Mouse (Mus musculus) forebrain, postnatal 0 days (tissue): ENCODE measurements around the gene Rnf19b. TPM values are rescaled to one million over a fixed set of nuclear protein-coding genes. Genes with fewer than 3 reads are reported as not detected.

Experiments used
- ATAC-seq: fragments of 200-750 bp; cut with Nextera tagmentation; 2 replicates; pipeline ENCODE4 v1.8.0; 2017; ENCODE audit warnings: mild to moderate bottlenecking, moderate library complexity
- DNase-seq: peaks from one replicate; pipeline ENCODE4 v3.0.0-alpha.2; 2015
- H3K27ac ChIP-seq: fragments of 300-500 bp; sonication (generic); 2 replicates; pipeline ENCODE4 v1.5.1; 2014; ENCODE audit warnings: low read depth, mild to moderate bottlenecking, antibody characterized with exemption, low read length, moderate library complexity, mixed read lengths
- H3K27me3 ChIP-seq: fragments of 300-500 bp; sonication (generic); 2 replicates; pipeline ENCODE4 v1.6.1; 2014; ENCODE audit warnings: mild to moderate bottlenecking, low read length, mixed read lengths; ENCODE audit not compliant: insufficient read depth
- H3K36me3 ChIP-seq: fragments of 300-500 bp; sonication (generic); 2 replicates; pipeline ENCODE4 v1.6.1; 2014; ENCODE audit warnings: mild to moderate bottlenecking, moderate library complexity; ENCODE audit not compliant: insufficient read depth
- H3K4me1 ChIP-seq: fragments of 300-500 bp; sonication (generic); 2 replicates; pipeline ENCODE4 v1.6.1; 2014; ENCODE audit warnings: antibody characterized with exemption; ENCODE audit not compliant: insufficient read depth
- H3K4me2 ChIP-seq: fragments of 300-500 bp; sonication (generic); 2 replicates; pipeline ENCODE4 v1.6.1; 2014; ENCODE audit warnings: low read depth, mild to moderate bottlenecking, moderate library complexity
- H3K4me3 ChIP-seq: fragments of 300-500 bp; sonication (generic); 2 replicates; pipeline ENCODE4 v1.5.1; 2014; ENCODE audit warnings: low read depth, low read length, mixed read lengths
- H3K9ac ChIP-seq: fragments of 300-500 bp; sonication (generic); 2 replicates; pipeline ENCODE4 v1.6.1; 2014; ENCODE audit warnings: mild to moderate bottlenecking
- H3K9me3 ChIP-seq: fragments of 300-500 bp; sonication (generic); 2 replicates; pipeline ENCODE4 v1.6.1; 2016; ENCODE audit warnings: low read length
- CTCF ChIP-seq: sonication (generic); IDR thresholded peaks from 2 replicates; pipeline ENCODE4 v1.5.1; 2016; ENCODE audit warnings: antibody characterized with exemption, control low read depth, low read depth
- WGBS: fragments of 180-500 bp; shearing (Covaris S2); extraction: QIAGEN DNeasy Blood & Tissue Kit; methylation state at CpG from one replicate; pipeline ENCODE4 v1.1.7; 2014; 5-methylcytosine and 5-hydroxymethylcytosine counted together
- polyA plus RNA-seq: library from polyadenylated mRNA; unstranded; fragments of >200 nt; fragmentation: Nextera tagmentation; extraction: Ambion mirVana; gene quantifications from 2 replicates; pipeline ENCODE4 v1.2.1, GENCODE M21; 2015
- total RNA-seq: library from RNA; depleted of rRNA; stranded (reverse); fragments of >200 nt; gene quantifications from 2 replicates; pipeline ENCODE4 v1.2.3, GENCODE M21; 2014

The Rnf19b gene
- total and polyA plus RNA-seq, 2 experiments from 2014 or later, result 31.1 to 135 TPM

DNA sequence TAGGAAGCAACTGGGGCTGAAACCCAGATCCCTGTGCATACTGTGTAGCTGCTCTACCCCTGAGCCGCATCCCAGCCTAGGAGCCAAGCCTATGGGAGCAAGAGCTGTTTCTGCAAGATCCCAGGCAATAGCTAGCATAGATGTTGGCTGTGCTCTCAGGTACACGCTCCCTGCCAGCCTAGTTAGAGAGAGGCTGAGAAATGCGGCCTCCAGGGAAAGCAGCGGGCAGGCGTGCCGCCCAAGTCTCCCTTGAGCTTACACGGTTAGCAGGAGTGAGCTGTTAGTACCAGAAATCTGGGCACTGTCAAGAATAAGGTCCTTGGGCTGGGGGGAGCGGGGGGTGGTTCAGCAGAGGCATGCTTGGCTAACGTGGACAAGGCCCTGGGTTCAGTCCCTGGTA, 26.8 kb downstream of the Rnf19b start:
- Histone ChIP-seq H3K4me2 (no peak overlapping the region), H3K4me1 (no peaks in the 10 kb centered on the region), H3K9ac (no peak overlapping the region), H3K9me3 (no peaks in the 10 kb centered on the region), H3K36me3 (peaks cover 28% of the 10 kb centered on the region), H3K4me3 (no peak overlapping the region), H3K27me3 (no peaks in the 10 kb centered on the region), H3K27ac (no peak overlapping the region)
- 87% methylated on average over 9 of the region's 9 CpGs for WGBS
- DNase-seq (no peak), ATAC-seq (no peak)
- no peak for TF ChIP-seq CTCF

DNA sequence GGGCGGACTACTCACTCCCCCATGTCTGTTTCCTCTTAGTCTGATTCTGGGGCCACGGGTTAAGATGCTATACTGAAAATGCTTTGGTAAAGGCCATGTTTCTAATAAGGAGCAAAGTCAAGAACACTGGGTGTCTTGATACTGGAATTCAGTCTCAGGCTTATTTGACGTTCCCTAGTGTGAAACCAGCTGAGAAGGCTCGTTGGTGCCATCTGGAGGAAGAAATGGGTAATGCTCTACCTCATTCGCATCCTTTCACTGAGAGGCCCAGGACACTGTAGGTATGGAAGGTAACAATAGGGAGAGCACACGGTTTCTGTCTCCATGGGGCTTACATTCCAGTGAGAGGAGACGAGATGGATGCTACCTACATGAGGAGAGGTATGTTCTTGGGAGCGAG, 28.0 kb downstream of the Rnf19b start:
- peak; percentile 89 for DNase-seq
- peak; percentile 76; the same call in 1 of the 2 replicates for ATAC-seq

DNA sequence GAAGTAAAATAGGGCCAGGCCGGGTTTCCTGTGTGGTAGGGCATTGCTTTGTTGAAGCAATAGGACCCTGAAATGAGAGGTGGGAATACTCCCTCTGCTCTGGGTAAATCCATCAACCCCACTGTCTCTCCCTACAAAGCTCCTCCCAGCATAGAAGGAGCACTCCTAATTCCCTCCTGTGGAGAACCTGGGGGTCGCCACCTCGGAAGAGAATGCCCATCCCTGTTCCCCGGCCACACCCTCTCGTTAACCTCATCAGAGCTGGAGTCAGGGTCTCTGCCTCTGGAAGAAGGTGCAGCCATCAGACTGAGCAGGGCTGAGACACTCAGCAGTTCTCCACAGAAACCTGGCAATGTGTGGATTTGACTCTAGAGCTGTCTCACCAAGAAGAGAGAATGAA, 29.8 kb downstream of the Rnf19b start:
- Histone ChIP-seq H3K4me3 (no peak overlapping the region), H3K9ac (no peak overlapping the region), H3K4me2 (no peak overlapping the region), H3K27me3 (no peaks in the 10 kb centered on the region), H3K27ac (no peak overlapping the region), H3K36me3 (peaks cover 16% of the 10 kb centered on the region), H3K9me3 (no peaks in the 10 kb centered on the region), H3K4me1 (no peaks in the 10 kb centered on the region)
- WGBS, result 49% methylated on average over 5 of the region's 5 CpGs
- DNase-seq (no peak), ATAC-seq (no peak)
- no peak for TF ChIP-seq CTCF

More for the DNA sequence above, 28.0 kb downstream of the Rnf19b start:
- H3K4me3 ChIP-seq, result no peak overlapping the region
- H3K9ac ChIP-seq, result no peak overlapping the region
- H3K9me3 ChIP-seq, result no peaks in the 10 kb centered on the region
- no peaks in the 10 kb centered on the region for H3K27me3 ChIP-seq
- 27% methylated on average over 8 of the region's 8 CpGs for WGBS
- peak; percentile 94 for TF ChIP-seq CTCF
- H3K4me2 ChIP-seq, result no peak overlapping the region
- H3K27ac ChIP-seq, result no peak overlapping the region
- peaks cover 17% of the 10 kb centered on the region for H3K36me3 ChIP-seq
- H3K4me1 ChIP-seq, result no peaks in the 10 kb centered on the region

DNA sequence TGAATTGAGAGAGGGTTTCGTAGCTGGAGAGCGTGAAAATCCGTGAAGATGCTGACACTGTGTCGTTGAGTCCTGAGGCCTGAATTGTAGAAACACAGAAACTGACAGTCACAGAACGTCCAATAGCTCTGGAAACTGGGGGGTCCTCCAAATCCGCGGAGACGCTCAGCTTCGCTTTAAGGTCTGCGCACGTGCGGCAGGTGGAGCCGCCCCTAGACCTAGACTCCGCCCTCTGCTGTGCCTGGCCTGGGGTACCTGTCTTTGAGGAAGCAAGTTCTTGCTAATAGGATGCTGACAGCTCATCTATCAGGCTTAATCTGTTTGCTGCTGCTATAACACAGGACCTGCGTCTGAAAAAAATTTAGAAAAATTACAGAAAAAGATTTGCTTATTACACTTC, 37.2 kb downstream of the Rnf19b start:
- Histone ChIP-seq H3K9ac (no peak overlapping the region), H3K27me3 (no peaks in the 10 kb centered on the region), H3K4me2 (no peak overlapping the region), H3K4me3 (no peak overlapping the region), H3K27ac (no peak overlapping the region), H3K4me1 (no peaks in the 10 kb centered on the region), H3K36me3 (no peaks in the 10 kb centered on the region), H3K9me3 (no peaks in the 10 kb centered on the region)
- DNase-seq, result no peak
- ATAC-seq, result no peak
- WGBS, result 26% methylated on average over 15 of the region's 15 CpGs
- no peak for TF ChIP-seq CTCF

DNA sequence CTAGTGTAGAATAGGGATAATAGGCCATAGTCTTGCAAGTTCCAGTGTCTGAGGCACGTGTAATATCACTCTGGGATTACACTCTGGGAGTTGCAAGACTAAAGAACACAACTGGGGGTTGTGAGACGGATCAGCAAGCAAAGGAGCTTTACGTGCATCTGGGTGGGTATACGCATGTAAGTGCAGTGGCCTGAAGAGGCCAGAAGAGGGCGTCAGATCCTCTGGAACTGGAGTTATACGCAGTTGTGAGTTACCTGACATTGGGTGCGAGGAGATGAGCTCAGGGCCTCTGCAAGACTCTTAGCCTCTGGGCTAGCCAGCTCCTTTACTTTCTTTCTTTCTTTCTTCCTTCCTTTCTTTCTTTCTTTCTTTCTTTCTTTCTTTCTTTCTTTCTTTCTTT, 38.9 kb downstream of the Rnf19b start:
- no peak; the same call in 1 of the 2 replicates for TF ChIP-seq CTCF
- 76% methylated on average over 7 of the region's 7 CpGs for WGBS
- Histone ChIP-seq H3K27me3 (no peaks in the 10 kb centered on the region), H3K4me2 (no peak overlapping the region), H3K9me3 (no peaks in the 10 kb centered on the region), H3K36me3 (no peaks in the 10 kb centered on the region), H3K4me1 (no peaks in the 10 kb centered on the region), H3K27ac (no peak overlapping the region), H3K4me3 (no peak overlapping the region), H3K9ac (no peak overlapping the region)
- no peak for ATAC-seq
- no peak for DNase-seq

DNA sequence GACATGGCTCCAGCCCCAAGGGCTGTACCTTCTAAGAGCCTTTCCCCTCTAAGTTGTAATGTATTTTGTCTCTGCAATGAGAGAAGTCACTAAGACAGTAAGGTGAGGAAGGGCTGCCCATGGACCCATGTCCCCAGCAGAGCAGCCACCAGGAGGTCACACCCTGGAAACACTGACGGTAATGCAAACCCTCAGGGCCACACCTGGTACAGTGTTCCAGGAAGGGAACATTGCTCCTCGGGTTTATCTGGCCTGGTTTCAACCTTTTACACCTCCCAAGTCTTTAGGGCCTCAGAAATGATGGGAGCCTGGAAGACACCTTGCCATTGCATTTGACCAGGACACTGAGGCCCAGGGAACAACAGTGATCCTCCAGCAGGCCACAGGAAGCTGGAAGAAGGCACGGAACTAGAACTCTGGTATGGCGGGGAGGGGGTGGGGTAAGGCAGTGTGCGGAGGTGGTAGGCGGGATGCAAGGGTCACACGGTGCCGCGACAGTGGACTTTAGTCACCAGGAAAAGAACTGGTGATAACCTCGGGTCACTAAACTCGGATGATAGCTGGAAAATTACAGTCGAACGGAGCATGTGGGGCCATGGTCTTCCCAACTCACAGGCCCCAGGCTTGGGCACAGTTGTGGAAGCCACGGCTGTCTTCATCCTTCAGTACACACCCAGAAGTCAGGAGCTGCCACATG, 44.2 kb downstream of the Rnf19b start:
- no peak overlapping the region for H3K4me3 ChIP-seq
- H3K4me1 ChIP-seq, result no peaks in the 10 kb centered on the region
- no peak overlapping the region for H3K9ac ChIP-seq
- H3K9me3 ChIP-seq, result no peaks in the 10 kb centered on the region
- WGBS, result 87% methylated on average over 14 of the region's 14 CpGs
- H3K27me3 ChIP-seq, result peaks cover 13% of the 10 kb centered on the region; the same call in 1 of the 2 replicates
- ATAC-seq (no peak), DNase-seq (no peak)
- H3K4me2 ChIP-seq, result no peak overlapping the region
- no peaks in the 10 kb centered on the region for H3K36me3 ChIP-seq
- no peak for TF ChIP-seq CTCF
- H3K27ac ChIP-seq, result no peak overlapping the region

DNA sequence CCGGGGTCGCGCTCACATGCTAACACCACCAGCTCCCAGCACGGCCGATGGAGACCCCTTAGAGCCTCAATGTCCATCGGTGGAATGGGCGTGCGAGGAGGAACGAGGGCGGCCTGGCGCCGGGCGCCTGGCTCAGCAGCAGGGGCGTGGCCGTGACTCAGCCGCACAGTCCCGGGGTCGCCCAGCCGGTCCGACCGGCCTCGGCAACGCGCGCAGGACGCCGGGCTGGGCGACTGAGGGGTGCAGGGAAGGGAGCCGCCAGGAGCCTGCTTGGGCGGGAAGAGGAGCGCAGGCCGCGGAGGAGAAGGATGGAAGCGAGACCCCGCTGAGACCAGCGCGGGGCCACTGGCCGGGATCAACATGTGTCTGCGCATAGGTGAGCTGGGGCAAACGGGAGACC, 47.3 kb downstream of the Rnf19b start, which contains the start of gene Tmem54:
Gene Tmem54, plus strand, starts transcription at position 193 of the 400 bp plus-strand sequence.
- no peaks in the 10 kb centered on the region for H3K4me1 ChIP-seq
- peaks cover 13% of the 10 kb centered on the region; the same call in 1 of the 2 replicates for H3K27me3 ChIP-seq
- peak within 1 kb of the TSS; percentile 38 for H3K4me2 ChIP-seq
- no peak within 1 kb of the TSS for H3K27ac ChIP-seq
- 2% methylated on average over 40 of the region's 40 CpGs for WGBS
- no peaks in the 10 kb centered on the region for H3K9me3 ChIP-seq
- H3K36me3 ChIP-seq, result no peaks in the 10 kb centered on the region
- no peak within 1 kb of the TSS for H3K9ac ChIP-seq
- no peak for ATAC-seq
- TF ChIP-seq CTCF, result no peak
- H3K4me3 ChIP-seq, result 0 out of 2 replicates have a peak within 1 kb of the TSS, but pooled peaks have one; percentile 16
- no peak for DNase-seq
